Mouse (Mus musculus): ENCODE measurements around the gene Sap18.
"Not testable (repeated sequence)": the region's sequence is repeated elsewhere in the genome, so short reads cannot be mapped to it uniquely, and the experiment has no call there.

Sap18 gene

DNA sequence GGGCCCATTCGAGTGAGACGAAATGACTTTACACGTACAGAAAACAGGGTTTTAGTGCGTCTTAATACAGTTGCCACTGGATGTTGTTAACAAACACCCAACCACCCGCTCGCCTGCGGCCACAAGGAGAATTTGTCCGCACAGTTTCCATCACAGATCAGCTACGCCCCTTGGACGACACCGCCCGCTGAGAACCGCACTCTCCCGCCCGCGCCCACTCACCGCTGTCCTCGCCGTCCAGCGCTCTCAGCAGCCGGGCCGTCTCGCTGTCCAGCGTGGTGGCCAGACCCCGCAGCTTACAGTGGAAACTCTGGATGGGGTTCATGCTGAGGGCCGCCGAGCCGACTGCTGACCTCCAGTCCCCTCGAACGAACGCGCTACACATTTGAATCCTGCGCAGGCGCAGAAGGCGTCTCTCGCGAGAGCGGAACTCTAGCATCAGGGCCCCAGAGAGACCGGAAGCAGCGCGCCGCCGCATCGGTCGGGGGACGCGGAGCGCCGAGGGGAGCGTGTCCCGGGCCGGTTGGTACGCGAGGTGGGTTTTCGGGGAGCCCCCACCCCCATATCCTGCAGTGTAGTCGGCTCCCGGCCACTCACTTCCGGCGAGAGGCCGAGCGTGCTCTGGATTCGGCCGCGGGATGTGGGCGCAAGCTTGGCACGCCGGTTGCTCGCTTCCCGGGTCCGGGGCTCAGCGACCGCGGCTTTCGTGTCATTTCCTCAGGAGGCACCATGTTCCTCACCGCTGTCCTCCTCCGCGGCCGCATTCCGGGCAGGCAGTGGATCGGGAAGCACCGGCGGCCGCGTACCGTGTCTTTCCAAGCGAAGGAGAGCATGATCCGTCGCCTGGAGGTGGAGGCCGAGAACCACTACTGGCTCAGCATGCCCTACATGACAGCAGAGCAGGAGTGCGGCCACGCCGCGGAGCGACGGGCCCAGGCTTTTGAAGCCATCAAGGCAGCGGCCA is 28.1 kb downstream of the Sap18 start, which contains the start of the genes Ska3 and Mrpl57:
Gene Ska3, minus strand, starts transcription at position 398 of the 964 bp plus-strand sequence.
Gene Mrpl57, plus strand, starts transcription at position 447 of the 964 bp plus-strand sequence.
- peak; percentile 93 for DNase-seq (ENCODE audit: low spot score)

DNA sequence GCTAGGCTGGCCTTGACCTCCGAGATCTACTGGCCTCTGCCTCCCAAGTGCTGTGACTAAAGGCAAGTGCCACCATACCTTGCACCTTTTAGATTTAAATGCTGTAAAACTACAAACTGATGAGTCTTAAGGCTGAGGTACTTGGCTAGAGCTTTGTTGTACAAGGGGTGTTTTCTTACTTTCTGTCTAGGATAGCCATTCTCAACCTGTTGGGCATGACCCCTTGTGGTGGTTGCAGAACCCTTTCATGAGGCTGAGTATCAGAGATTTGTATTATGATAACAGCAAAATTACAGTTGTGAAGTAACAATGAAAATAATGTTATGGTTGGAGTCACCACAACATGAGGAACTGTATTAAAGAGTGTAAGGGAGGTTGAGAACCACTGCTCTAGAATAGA is 29.3 kb downstream of the Sap18 start:
- DNase-seq (ENCODE audit: low spot score): no peak

DNA sequence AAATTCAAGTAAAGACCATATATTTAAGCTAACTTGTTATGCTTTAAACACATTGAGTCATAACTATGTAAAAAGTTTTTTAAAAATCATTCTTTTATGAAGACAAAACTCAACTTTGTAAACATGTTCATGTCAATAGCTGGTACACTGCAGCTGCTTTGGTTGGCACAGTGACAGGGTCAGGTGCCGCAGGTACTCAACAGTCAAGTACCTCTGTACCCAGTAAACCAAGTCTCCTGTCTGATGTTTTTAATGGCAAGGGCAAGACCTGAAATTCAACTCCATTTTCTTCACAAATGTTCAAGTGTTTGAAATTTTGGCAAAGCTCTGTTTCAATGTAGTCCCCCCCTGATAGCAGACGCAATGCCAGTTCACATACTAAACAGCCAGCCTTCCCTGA is 35.5 kb downstream of the Sap18 start:
- DNase-seq (ENCODE audit: low spot score): peak; percentile 59

DNA sequence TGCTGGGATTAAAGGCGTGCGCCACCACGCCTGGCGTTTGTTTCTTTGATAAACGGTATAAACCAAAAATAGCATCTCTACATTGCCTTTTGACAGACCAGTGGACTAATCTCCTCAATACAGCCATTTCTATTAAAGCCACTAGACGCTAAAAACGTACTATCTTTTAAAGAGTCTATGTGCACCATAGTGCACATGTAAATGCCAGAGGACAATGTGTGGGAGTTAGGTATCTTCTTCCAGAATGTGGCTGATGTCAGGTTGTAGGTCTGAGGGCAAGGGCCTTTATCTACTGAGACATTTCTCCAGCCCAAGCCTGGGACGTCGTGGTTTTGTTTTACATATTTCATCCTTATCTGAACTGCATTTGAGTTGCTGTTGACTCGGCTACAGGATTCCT is 37.2 kb downstream of the Sap18 start:
- no peak for DNase-seq (ENCODE audit: low spot score)

DNA sequence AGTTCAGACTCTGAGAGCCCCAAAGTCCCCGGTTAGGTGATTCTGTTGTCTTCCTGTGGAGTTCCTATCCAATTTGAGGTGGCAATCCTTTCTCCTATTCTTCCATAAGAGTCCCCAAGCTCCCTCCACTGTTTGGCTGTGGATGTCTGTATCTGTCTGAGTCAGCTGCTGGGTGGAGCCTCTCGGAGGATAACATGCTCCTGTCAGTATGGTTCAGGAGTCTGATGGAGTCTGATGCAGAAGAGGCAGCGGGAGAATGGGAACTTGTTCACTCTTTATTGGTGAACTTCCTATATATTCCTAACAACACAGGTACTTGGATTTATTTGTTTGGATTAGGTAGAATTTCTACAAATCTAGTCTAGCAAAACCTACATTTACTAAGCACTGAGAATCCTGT is 46.6 kb downstream of the Sap18 start:
- no peak for DNase-seq (ENCODE audit: low spot score)

DNA sequence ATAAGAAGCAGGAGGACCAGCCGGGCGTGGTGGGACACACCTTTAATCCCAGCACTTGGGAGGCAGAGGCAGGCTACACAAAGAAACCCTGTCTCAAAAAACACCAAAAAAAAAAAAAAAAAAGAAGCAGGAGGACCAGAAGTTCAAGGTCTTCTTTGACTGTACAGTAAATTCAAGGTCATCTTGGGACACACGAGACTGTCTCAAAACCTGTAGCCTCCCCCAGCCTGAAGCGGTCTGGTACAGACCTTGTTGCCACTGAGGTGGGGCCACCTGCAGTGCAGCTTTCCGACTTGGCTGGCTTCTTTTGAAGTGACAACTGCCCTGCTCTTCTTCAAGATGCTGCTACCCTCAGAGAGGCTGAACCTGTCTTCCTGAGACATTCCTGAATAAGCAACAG is 50.1 kb downstream of the Sap18 start:
- DNase-seq (ENCODE audit: low spot score): not testable (repeated sequence)

DNA sequence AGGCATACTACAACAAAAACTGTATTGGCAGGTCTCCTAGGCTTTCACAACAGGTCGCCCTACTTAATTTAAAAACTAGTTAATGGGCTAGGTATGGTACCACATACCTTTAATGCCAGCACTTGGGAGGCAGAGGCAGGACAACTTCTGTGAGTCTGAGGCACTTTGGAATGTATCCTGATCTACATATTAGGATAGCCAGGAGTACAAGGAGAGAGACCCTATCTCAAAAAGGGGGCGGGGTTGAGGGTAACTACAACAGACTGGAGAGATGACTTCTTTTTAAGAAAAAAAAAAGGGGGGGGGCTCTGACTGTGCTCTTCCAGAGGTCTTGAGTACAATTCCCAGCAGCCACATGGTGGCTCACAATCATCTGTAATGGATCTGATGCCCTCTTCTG is 50.7 kb downstream of the Sap18 start:
- DNase-seq (ENCODE audit: low spot score): no peak

DNA sequence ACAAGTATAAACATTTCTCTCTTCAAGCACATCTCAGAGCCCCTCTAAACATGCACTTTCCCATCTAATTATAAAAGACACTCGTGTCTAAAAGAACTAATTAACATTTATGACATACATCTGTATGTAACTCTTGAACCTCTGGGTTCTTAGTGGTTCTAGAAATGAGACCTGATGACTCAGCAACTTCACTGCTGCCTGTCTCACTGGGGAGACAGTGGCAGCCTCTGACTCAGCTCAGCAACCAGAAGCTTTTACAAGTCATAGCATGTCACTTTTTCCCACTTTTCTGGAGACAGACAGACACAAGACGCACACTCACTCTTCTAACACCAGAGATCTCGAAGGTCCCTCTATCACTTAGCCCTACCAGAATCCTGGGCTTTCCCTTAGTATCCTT is 52.4 kb downstream of the Sap18 start:
- no peak for DNase-seq (ENCODE audit: low spot score)

DNA sequence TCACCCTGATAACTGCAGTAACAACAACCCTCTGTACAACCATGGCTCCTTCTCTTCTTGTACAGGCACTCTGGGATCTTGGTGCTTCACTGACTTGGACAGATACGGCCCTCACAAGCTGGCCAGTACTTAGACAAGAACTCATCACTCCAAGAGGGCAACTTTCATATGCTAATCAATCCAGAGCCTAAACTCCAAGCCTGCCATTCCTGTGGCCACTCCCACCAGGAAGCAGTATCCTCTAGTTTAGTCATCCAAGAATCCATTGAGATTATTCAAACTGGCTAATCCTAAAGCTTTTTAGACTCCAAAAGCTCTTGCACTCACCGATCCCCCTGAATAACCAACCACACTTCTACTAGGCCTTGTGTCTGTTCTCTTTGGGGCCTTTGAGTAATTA is 55.0 kb downstream of the Sap18 start:
- no peak for DNase-seq (ENCODE audit: low spot score)

DNA sequence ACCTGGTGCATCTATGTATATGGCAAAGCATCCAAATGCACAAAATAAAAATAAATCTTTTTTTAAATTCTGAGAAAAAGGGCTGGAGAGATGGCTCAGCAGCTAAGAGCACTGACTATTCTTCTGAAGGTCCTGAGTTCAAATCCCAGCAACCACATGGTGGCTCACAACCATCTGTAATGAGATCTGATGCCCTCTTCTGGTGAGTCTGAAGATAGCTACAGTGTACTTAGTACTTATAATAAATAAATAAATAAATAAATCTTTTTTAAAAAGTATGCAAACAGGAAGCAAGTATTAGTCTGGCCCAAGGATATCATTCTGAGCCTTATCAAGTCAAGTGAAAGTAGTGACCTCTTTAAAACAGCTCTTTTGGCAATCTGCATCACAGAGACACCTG is 58.1 kb downstream of the Sap18 start:
- DNase-seq (ENCODE audit: low spot score): not testable (repeated sequence)

Measured in lung, postnatal 25 days (tissue).